Mouse (Mus musculus) kidney, adult 18-20 months (tissue): Measurements from ENCODE around the gene Slamf7.
"Not testable (repeated sequence)": the region's sequence is repeated elsewhere in the genome, so short reads cannot be mapped to it uniquely, and the experiment has no call there.

Experiments
- DNase-seq: peaks from one replicate; pipeline ENCODE4 v3.0.0; 2021

Gene Slamf7

GRCm38 (mm10) chr1:171652734-171653133 is at the start of gene Slamf7:
Gene Slamf7, minus strand, starts transcription at chr1:171653035.
- no peak for DNase-seq

GRCm38 (mm10) chr1:171698983-171699382 is 46.1 kb upstream of the Slamf7 start:
- no peak for DNase-seq

GRCm38 (mm10) chr1:171693918-171694317 is 41.1 kb upstream of the Slamf7 start:
- no peak for DNase-seq

GRCm38 (mm10) chr1:171687320-171687719 is 34.5 kb upstream of the Slamf7 start:
- no peak for DNase-seq

GRCm38 (mm10) chr1:171684923-171685322 is 32.1 kb upstream of the Slamf7 start:
- no peak for DNase-seq

- no peak for DNase-seq
Observed at GRCm38 (mm10) chr1:171681531-171682299, 28.9 kb upstream of the Slamf7 start, which contains the start of gene Cd48. Gene Cd48, plus strand, starts transcription at chr1:171682009.

GRCm38 (mm10) chr1:171681009-171681408 is 28.2 kb upstream of the Slamf7 start:
- DNase-seq: no peak

GRCm38 (mm10) chr1:171677721-171678120 is 24.9 kb upstream of the Slamf7 start:
- DNase-seq: no peak

- no peak for DNase-seq
Observed at GRCm38 (mm10) chr1:171674467-171674866, 21.6 kb upstream of the Slamf7 start.

GRCm38 (mm10) chr1:171672854-171673475 is 20.1 kb upstream of the Slamf7 start:
- no peak for DNase-seq

GRCm38 (mm10) chr1:171672451-171672850 is 19.6 kb upstream of the Slamf7 start:
- DNase-seq: not testable (repeated sequence)

- DNase-seq: no peak
Observed at GRCm38 (mm10) chr1:171667160-171667559, 14.3 kb upstream of the Slamf7 start.

GRCm38 (mm10) chr1:171666350-171666749 is 13.5 kb upstream of the Slamf7 start:
- DNase-seq: no peak

GRCm38 (mm10) chr1:171663757-171664156 is 10.9 kb upstream of the Slamf7 start:
- DNase-seq: no peak

- DNase-seq: no peak
Observed at GRCm38 (mm10) chr1:171661482-171661881, 8.6 kb upstream of the Slamf7 start.

- no peak for DNase-seq
Observed at GRCm38 (mm10) chr1:171660423-171660822, 7.6 kb upstream of the Slamf7 start.

GRCm38 (mm10) chr1:171658561-171658991 is 5.7 kb upstream of the Slamf7 start:
- DNase-seq: no peak

- DNase-seq: no peak
Observed at GRCm38 (mm10) chr1:171648840-171649239, 4.0 kb downstream of the Slamf7 start.

- DNase-seq: no peak
Observed at GRCm38 (mm10) chr1:171647716-171648115, 5.1 kb downstream of the Slamf7 start.

GRCm38 (mm10) chr1:171646429-171646940 is 6.3 kb downstream of the Slamf7 start:
- DNase-seq: no peak

GRCm38 (mm10) chr1:171643612-171644011 is 9.2 kb downstream of the Slamf7 start:
- DNase-seq: no peak

- no peak for DNase-seq
Observed at GRCm38 (mm10) chr1:171640796-171641195, 12.0 kb downstream of the Slamf7 start.

GRCm38 (mm10) chr1:171638686-171639085 is 14.1 kb downstream of the Slamf7 start:
- DNase-seq: no peak

- DNase-seq: no peak
Observed at GRCm38 (mm10) chr1:171637101-171637500, 15.7 kb downstream of the Slamf7 start.
